Mouse (Mus musculus) ES-Bruce4 (cell line): ENCODE measurements at regions not wholly inside any gene's neighbourhood (a gene's known extent, or its start where the extent isn't known, plus 50 kb on each side); places are given as distances from the start of the nearest gene placed in this dataset.

ENCODE experiments used
- CTCF ChIP-seq: IDR thresholded peaks from one replicate; pipeline ENCODE4 v1.8.1; 2011; ENCODE audit warnings: low read depth, low read length
- EP300 ChIP-seq: IDR thresholded peaks from 2 replicates; pipeline ENCODE4 v1.6.1; 2011; ENCODE audit warnings: low read depth, low read length; ENCODE audit not compliant: insufficient read depth
- POLR2A ChIP-seq: IDR thresholded peaks from one replicate; pipeline ENCODE4 v1.8.1; 2011; ENCODE audit warnings: low read length; ENCODE audit not compliant: insufficient read depth

GRCm38 (mm10) chr13:37546556-37546955, 201.5 kb downstream of the Ly86 start:
- TF ChIP-seq CTCF (no peak), POLR2A (no peak), EP300 (no peak)
